Mouse (Mus musculus) lung, adult 2 months (tissue): ENCODE measurements around the gene Gmds.

ENCODE experiments used
- CTCF ChIP-seq: fragments of 200-500 bp; IDR thresholded peaks from 2 replicates; pipeline ENCODE4 v1.5.1; 2011; ENCODE audit warnings: mild to moderate bottlenecking, low read length, control low read depth; ENCODE audit not compliant: insufficient read depth
- POLR2A ChIP-seq: fragments of 200-500 bp; IDR thresholded peaks from 2 replicates; pipeline ENCODE4 v1.6.1; 2011; ENCODE audit warnings: low read depth, mild to moderate bottlenecking, control low read depth, low read length, borderline replicate concordance; ENCODE audit errors: extremely low read depth

DNA sequence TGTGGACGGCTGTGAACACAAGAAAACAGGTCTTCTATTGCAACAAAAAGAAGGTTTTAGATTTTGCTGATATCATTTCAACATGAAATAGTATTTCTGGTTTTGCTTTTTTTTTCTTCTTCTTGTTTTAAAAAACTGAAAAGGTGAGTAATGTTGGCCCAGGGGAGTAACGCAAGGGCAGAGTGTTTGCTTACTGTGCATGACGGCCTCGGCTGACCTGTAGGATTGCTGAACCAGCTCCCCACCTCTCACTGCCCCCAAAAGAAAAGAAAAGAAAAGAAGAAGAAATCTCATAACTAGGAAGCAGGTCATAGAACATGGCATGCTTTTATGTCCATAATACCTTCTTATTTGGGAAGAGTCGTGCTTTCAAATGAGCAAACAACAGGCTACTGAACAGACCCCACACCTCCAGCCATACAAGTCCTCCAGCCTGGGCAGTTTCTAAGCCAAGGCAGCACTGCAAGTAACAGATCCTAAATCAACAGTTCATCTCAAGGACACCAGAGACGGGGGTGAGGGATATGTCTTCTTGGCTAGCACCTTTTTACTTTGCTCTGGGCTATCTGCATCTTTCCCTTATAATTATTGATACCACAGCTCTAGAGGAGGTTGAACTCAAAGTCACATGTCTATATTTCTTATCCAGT lies 303.6 kb downstream of the Gmds start:
- no peak for TF ChIP-seq CTCF
- no peak for TF ChIP-seq POLR2A
